Mouse (Mus musculus): ENCODE data around the gene Susd2.

Susd2 gene

GRCm38 (mm10) chr10:75643741-75644343 is at the start of gene Susd2:
Gene Susd2, minus strand, starts transcription at chr10:75644008.
- ATAC-seq (ENCODE audit: insufficient number of reproducible peaks, low FRiP score, low TSS enrichment), result peak; percentile 64

DNA sequence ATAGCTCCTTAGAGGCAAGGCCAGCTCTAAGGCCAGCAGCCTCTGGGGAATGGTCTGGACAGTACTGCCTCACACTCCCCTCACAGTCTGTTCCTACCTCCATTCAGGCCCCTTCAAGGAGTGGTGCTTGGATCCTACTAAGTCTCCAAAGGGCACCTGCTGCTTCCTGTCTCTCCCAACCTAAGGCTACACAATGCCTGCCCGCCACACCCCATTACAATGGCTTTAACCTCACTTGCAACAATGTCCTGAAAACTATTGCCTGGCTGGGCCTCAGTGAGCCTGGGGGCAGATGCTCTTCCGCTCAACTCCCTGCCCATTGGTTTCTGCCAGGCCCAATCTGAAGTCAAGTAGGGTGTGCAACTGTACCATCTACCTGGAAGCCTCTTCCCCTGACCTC is 44.8 kb upstream of the Susd2 start:
- no peak for ATAC-seq (ENCODE audit: insufficient number of reproducible peaks, low FRiP score, low TSS enrichment)

GRCm38 (mm10) chr10:75686724-75687123 is 42.9 kb upstream of the Susd2 start:
- no peak for ATAC-seq (ENCODE audit: insufficient number of reproducible peaks, low FRiP score, low TSS enrichment)

GRCm38 (mm10) chr10:75684035-75685004 is 40.5 kb upstream of the Susd2 start:
- ATAC-seq (ENCODE audit: insufficient number of reproducible peaks, low FRiP score, low TSS enrichment), result no peak

- ATAC-seq (ENCODE audit: insufficient number of reproducible peaks, low FRiP score, low TSS enrichment), result no peak
Observed at GRCm38 (mm10) chr10:75680574-75681001, 36.8 kb upstream of the Susd2 start.

DNA sequence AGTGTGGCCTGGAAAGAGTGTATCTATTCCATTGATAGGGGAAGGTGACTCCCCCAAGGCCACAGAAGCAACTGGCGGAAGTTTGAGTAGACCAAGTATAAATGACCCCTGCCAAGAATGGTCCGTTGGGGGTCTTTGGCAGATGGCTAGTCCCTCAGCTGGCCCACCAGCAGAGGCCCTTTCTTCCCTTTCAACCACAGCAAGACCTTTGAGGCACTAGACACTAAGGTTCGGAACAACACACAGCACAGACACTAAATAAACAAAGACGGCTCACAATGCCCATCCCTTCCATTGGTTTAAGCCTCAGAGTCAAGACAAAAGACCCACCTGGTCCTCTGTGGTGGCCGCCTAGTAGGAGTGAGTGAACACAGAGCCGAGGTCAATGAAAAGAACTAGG is 35.4 kb upstream of the Susd2 start:
- ATAC-seq (ENCODE audit: insufficient number of reproducible peaks, low FRiP score, low TSS enrichment), result no peak

DNA sequence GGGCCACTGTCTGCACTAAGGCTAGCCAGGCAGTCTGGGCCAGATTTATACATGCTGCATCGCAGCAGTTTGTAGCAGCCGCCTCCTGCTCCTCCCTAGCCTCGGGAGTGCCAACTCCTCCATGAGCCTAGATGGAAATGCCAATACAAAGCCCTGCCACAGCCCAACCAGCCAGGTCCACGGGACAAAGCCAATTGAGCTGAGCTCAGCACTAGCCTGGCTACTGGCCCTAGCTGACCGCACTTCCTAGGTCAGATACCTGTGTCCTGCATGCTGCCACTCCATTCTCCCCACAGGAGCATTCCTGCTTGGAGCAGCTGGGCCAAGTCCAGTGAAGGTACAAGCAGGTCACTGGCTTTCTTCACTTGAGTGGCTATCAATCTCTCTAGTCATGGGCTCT is 34.2 kb upstream of the Susd2 start:
- ATAC-seq (ENCODE audit: insufficient number of reproducible peaks, low FRiP score, low TSS enrichment), result peak; percentile 89

- no peak for ATAC-seq (ENCODE audit: insufficient number of reproducible peaks, low FRiP score, low TSS enrichment)
Observed at GRCm38 (mm10) chr10:75677571-75677970, 33.8 kb upstream of the Susd2 start.

GRCm38 (mm10) chr10:75676819-75677565 is 33.2 kb upstream of the Susd2 start:
- ATAC-seq (ENCODE audit: insufficient number of reproducible peaks, low FRiP score, low TSS enrichment), result no peak

DNA sequence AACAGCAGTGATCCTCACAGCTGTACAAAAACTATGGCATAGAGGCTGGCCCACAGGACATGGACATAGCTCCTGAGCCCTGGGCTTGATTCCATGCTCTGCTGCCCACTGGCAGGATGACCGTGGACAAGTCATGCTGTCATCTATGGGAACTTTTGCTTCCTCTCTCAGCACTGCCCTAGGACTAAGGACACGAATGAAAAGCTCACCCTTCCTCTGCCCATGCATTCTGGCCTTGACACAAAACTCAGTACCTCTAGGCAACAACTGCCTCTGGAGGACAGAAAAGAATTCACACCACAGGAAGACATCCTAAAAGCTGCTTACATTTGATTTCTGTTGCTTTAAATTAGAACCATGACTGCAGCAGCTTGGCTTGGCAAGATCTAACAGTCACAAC is 32.5 kb upstream of the Susd2 start:
- no peak for ATAC-seq (ENCODE audit: insufficient number of reproducible peaks, low FRiP score, low TSS enrichment)

DNA sequence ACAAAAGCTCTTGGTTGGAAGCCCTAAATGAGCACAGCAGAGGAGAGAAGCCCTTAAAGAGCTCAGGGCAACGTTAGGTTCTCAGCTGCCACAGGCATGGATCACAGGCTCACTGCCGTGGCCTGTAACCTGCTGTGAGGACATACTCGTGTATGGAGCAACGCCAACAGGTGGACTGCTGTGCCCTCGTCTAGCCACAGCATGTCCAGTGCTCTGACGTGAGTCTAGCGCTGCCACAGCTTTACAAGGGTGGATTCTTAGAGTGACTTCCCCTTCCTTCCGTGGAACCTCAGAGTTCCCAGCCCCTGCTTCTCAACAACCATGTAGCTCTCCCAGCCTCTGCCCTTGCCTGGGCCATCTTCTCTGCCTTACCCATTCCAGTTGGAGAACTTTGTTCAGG is 31.8 kb upstream of the Susd2 start:
- ATAC-seq (ENCODE audit: insufficient number of reproducible peaks, low FRiP score, low TSS enrichment), result no peak

GRCm38 (mm10) chr10:75669936-75670335 is 26.1 kb upstream of the Susd2 start:
- no peak for ATAC-seq (ENCODE audit: insufficient number of reproducible peaks, low FRiP score, low TSS enrichment)

DNA sequence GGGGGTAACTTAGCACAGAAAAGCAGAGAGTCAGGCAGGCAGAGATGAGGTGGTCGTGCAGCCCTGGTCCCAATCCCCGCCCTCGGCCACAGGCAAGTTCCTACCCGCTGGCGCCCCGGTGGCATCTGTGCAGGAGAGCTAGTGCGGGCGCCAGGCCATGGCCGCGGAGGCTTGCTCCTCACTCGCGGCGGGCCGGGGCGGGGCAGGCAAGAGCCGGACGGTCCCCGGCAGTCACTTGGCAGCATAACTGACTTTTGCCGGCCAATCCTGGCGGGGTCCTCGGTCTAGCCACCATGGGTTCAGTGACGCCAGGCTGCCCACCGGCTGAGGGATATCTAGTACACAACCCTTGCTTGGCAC is 24.1 kb upstream of the Susd2 start:
- ATAC-seq (ENCODE audit: insufficient number of reproducible peaks, low FRiP score, low TSS enrichment), result peak; percentile 32

GRCm38 (mm10) chr10:75667115-75667910 is 23.5 kb upstream of the Susd2 start:
- ATAC-seq (ENCODE audit: insufficient number of reproducible peaks, low FRiP score, low TSS enrichment), result peak; percentile 64

- no peak for ATAC-seq (ENCODE audit: insufficient number of reproducible peaks, low FRiP score, low TSS enrichment)
Observed at GRCm38 (mm10) chr10:75666451-75667030, 22.7 kb upstream of the Susd2 start.

DNA sequence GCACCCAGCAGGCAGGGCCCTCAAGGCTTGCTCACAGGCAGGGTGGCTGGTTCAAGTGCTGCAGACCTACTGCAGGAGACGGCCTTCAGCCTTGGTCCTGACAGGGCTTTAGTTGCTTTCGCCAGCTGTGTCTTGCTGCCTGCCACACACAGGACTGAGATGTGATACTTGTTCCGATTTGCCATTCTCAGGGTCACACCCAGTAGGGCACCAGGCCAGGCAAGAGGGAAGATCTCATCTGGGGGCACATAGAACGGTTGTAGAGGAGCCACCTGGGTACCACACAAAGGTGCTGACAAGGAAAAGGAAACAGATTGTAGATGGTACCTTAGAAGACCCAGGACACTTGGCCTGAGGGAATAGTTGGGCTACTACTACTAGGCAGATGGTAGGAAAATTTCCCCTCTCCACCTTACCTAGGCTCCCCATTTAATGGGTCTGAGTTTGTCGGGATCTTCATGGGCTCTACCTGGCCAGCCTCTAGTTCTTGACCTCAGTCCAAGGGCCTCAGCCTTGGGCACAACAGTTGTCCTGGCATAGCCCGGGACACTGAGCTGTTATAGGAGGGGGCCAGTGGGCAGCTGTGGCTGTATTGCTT is 21.0 kb upstream of the Susd2 start:
- no peak for ATAC-seq (ENCODE audit: insufficient number of reproducible peaks, low FRiP score, low TSS enrichment)

DNA sequence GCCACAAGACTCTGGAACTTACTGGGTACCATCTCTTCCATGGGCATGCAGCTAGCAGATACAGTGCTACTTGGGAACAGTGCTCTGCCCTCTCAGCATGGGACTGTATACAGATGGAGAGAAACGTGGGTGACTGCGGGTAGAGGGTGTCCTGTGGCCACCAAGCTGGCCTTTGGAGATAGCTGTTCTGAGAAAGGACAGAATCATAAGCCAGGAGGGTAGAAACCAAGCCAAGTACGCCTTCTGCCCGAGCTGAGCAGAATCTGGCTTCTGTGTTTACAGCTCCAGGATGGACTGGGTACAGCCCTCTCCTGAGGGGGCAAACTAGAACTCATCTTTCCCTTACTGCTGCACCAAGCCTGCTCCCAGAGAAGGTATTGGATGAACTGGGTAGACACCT is 18.8 kb upstream of the Susd2 start:
- ATAC-seq (ENCODE audit: insufficient number of reproducible peaks, low FRiP score, low TSS enrichment), result peak; percentile 70

- ATAC-seq (ENCODE audit: insufficient number of reproducible peaks, low FRiP score, low TSS enrichment), result no peak
Observed at GRCm38 (mm10) chr10:75661876-75662275, 18.1 kb upstream of the Susd2 start.

GRCm38 (mm10) chr10:75661381-75661780 is 17.6 kb upstream of the Susd2 start:
- ATAC-seq (ENCODE audit: insufficient number of reproducible peaks, low FRiP score, low TSS enrichment), result no peak

All from cerebellum, adult (tissue).